Mouse (Mus musculus) left cerebral cortex, adult 2 months (tissue): ENCODE data around the gene Rbm33. TPM values are rescaled to one million over a fixed set of nuclear protein-coding genes. Genes with fewer than 3 reads are reported as not detected.

Source experiments
- DNase-seq, 2 experiments: peaks; one replicate each; pipeline ENCODE4 v3.0.0; 2021 to 2022; ENCODE audit warnings: low spot score in 2 of 2, mixed read lengths in 1 of 2; ENCODE audit errors: extremely low spot score in 1 of 2
- H3K27ac ChIP-seq: fragments of 200-600 bp; 2 replicates; pipeline ENCODE4 v1.8.1; 2022
- H3K4me3 ChIP-seq: fragments of 200-600 bp; 2 replicates; pipeline ENCODE4 v1.8.1; 2022
- CTCF ChIP-seq: fragments of 200-600 bp; IDR thresholded peaks from 2 replicates; pipeline ENCODE4 v1.8.1; 2022; ENCODE audit warnings: antibody characterized with exemption, mild to moderate bottlenecking, moderate library complexity
- intact Hi-C: fragments of 180-260 bp; cut with DNase I; formaldehyde crosslinking; loops from one replicate; pipeline ENCODE4 v1.15.1; 2025
- total RNA-seq, 2 experiments: library from RNA; stranded (reverse); gene quantifications; 2 replicates each; pipeline ENCODE4 v1.2.3; 2021

Gene Rbm33
- total RNA-seq, 2 experiments from 2014 or later: 72.1 to 75.2 TPM

DNA sequence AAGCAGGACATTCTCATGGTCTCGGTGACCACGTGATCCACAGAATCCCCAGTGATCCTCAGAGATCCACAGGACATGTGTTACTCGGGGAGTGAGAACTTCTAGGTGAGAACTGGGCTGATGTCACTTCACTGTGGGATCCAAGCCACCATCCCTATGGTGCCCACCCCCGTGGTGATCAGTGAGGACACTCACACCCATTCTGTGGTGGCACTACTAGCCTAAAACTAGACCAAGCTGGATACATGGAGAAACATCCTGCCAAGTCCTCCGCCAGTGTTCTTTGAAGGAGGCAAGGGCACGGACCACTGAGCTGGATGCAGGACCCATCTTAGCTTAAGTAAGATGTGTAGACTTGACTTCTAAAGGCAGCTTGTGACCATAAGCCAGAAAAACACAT is 17.6 kb upstream of the Rbm33 start:
- no peak for DNase-seq
- Histone ChIP-seq H3K27ac (no peak overlapping the region), H3K4me3 (no peak overlapping the region)
- intact Hi-C loops: no loop called here
- no peak for TF ChIP-seq CTCF

- DNase-seq: no peak
- Histone ChIP-seq H3K4me3 (no peak overlapping the region), H3K27ac (no peak overlapping the region)
- TF ChIP-seq CTCF: no peak
- intact Hi-C loops: no loop called here
These were observed 14.2 kb upstream of the Rbm33 start for GRCm38 (mm10) chr5:28302671-28303070.

GRCm38 (mm10) chr5:28304551-28304950 is 12.4 kb upstream of the Rbm33 start:
- H3K27ac ChIP-seq: no peak overlapping the region
- no peak for TF ChIP-seq CTCF
- no peak overlapping the region for H3K4me3 ChIP-seq
- DNase-seq: no peak
- intact Hi-C loops: no loop called here

- no peak overlapping the region for H3K4me3 ChIP-seq
- intact Hi-C loops: loop anchor here (10.0 kb wide), 1 partner anchor 241 kb away; the partner anchor contains the start of gene Insig1
- TF ChIP-seq CTCF: no peak
These were observed 1.4 kb upstream of the Rbm33 start for GRCm38 (mm10) chr5:28315526-28315925.

GRCm38 (mm10) chr5:28316151-28316721 is 685 bp upstream of the Rbm33 start:
- no peak for TF ChIP-seq CTCF
- DNase-seq: no peak
- Histone ChIP-seq H3K4me3 (peak overlapping the region; percentile 97), H3K27ac (peak overlapping the region; percentile 100)
- intact Hi-C loops: loop anchor here (2.0 to 10.0 kb wide), 2 partner anchors 241 to 1253 kb away; partner anchors contain the start of genes Insig1 and Ube3c

More at GRCm38 (mm10) chr5:28315526-28315925, 1.4 kb upstream of the Rbm33 start:
- no peak for DNase-seq
- no peak overlapping the region; the same call in 1 of the 2 replicates for H3K27ac ChIP-seq

DNA sequence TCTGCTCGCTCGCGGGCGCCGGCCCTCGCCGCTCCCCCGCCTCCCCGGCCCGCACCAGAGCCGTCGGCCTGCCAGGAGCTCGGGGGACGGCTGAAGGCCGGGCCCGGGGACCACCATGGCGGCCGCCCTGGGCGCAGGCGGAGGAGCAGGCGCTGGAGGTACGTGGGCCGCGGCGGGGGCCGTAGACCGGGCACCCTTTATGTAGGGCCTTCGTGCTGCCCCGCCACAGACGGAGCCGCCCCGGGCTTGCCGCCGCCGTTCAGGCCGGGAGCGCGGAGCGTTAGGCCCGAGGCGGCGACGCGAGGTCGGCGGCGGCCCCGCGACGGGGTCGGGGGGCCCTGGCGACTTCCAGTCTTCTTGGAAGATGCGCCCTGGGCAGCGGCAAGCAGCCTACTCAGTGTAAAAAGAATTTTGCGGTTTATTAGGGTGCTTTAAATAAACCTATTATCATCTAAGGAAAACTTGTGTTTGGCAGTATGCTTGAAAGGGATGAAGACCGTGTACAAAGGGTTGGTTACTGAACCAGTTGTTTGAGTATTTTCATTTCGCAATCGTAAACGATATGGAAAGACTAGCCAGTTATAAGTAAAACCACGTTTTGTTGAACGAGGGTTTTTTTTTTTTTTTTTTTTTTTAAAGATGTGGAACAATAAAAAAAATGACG is 464 bp downstream of the Rbm33 start:
- peak overlapping the region; percentile 100 for H3K27ac ChIP-seq
- TF ChIP-seq CTCF: no peak
- DNase-seq: no peak
- peak overlapping the region; percentile 97 for H3K4me3 ChIP-seq
- intact Hi-C loops: loop anchor here (2.0 to 10.0 kb wide), 2 partner anchors 243 to 1251 kb away; partner anchors contain the start of genes Insig1 and Ube3c

- no peak for TF ChIP-seq CTCF
- DNase-seq: no peak
- intact Hi-C loops: loop anchor here (2.0 to 10.0 kb wide), 2 partner anchors 243 to 1251 kb away; partner anchors contain the start of genes Insig1 and Ube3c
- H3K4me3 ChIP-seq: peak overlapping the region; percentile 97
- H3K27ac ChIP-seq: peak overlapping the region; percentile 100; the same call in 1 of the 2 replicates
These were observed 971 bp downstream of the Rbm33 start for GRCm38 (mm10) chr5:28317917-28318267.

DNA sequence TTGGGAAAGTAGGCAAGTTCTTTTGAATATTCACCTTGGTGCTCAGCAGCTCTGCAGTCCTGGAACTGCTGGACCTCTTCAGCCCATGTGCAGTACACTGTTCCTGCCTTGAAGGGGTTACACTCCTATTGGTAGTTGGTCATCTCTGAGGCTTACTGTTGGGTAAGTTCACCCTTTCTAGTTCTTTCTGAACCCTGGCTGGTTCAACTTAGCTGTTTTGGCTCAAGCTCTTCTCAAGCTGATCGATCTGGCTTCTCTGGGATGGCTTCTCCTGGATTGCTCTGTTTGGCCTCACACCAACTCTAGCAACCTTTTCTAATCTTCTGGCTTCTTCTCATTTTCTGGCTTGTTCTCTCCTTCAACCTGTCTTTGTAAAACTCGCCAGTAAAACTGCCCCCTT is 1.8 kb downstream of the Rbm33 start:
- TF ChIP-seq CTCF: no peak
- intact Hi-C loops: loop anchor here (10.0 kb wide), 1 partner anchor 244 kb away; the partner anchor contains the start of gene Insig1
- Histone ChIP-seq H3K4me3 (peak overlapping the region; percentile 97; the same call in 1 of the 2 replicates), H3K27ac (no peak overlapping the region)
- no peak for DNase-seq

- no peak for DNase-seq
- Histone ChIP-seq H3K4me3 (no peak overlapping the region), H3K27ac (no peak overlapping the region)
- intact Hi-C loops: no loop called here
- no peak for TF ChIP-seq CTCF
These were observed 4.8 kb downstream of the Rbm33 start for GRCm38 (mm10) chr5:28321769-28322168.

GRCm38 (mm10) chr5:28322189-28322588 is 5.3 kb downstream of the Rbm33 start:
- Histone ChIP-seq H3K27ac (no peak overlapping the region), H3K4me3 (no peak overlapping the region)
- no peak for DNase-seq
- TF ChIP-seq CTCF: no peak
- intact Hi-C loops: no loop called here

- Histone ChIP-seq H3K27ac (no peak overlapping the region), H3K4me3 (no peak overlapping the region)
- no peak for TF ChIP-seq CTCF
- intact Hi-C loops: no loop called here
- no peak for DNase-seq
These were observed 6.9 kb downstream of the Rbm33 start for GRCm38 (mm10) chr5:28323822-28324221.

GRCm38 (mm10) chr5:28324457-28324856 is 7.5 kb downstream of the Rbm33 start:
- intact Hi-C loops: no loop called here
- no peak for TF ChIP-seq CTCF
- no peak for DNase-seq
- Histone ChIP-seq H3K4me3 (no peak overlapping the region), H3K27ac (no peak overlapping the region)
